Mouse (Mus musculus) hematopoietic stem cell, adult 5-6 weeks (primary cell): Measurements from ENCODE around the gene Dppa3. TPM values are rescaled to one million over a fixed set of nuclear protein-coding genes. Genes with fewer than 3 reads are reported as not detected.
"Not testable (repeated sequence)": the region's sequence is repeated elsewhere in the genome, so short reads cannot be mapped to it uniquely, and the experiment has no call there.

Source experiments
- ATAC-seq, 2 experiments: fragments of 125-278 bp in 1 of 2; replicated peaks in 1 of 2; 2 replicates each; pipeline ENCODE4 v1.8.0; 2016 to 2017; ENCODE audit warnings: inconsistent platforms in 2 of 2, mild to moderate bottlenecking in 2 of 2, moderate number of reproducible peaks in 2 of 2, low read depth in 1 of 2, moderate TSS enrichment in 1 of 2; ENCODE audit not compliant: low FRiP score in 2 of 2, poor library complexity in 2 of 2, severe bottlenecking in 2 of 2, insufficient read depth in 1 of 2, low TSS enrichment in 1 of 2
- total RNA-seq: library from RNA; stranded (forward); fragments of 172-1452, 232-1000 nt; gene quantifications from 2 replicates; pipeline ENCODE4 v1.2.3, GENCODE M21; 2017

Dppa3 gene
- total RNA-seq, 1 experiment from 2014 or later = not detected

DNA sequence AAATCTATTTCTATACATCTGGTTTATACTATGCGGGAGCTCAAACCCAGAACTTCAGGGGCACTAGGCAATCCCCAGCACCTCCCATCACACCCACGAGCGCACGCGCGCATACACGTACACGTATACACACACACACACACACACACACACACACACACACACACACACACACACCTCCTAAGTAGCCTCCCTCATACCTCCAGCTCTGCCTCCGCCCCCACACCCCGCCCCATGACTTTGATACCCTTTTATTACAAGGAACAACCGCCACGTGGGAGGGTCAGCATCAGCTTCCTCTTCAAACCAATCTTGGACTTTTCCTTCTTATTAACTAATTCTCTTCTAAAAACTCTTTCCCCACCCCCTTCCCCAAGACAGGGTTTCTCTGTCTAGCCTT lies 18.5 kb upstream of the Dppa3 start:
- no peak for ATAC-seq

DNA sequence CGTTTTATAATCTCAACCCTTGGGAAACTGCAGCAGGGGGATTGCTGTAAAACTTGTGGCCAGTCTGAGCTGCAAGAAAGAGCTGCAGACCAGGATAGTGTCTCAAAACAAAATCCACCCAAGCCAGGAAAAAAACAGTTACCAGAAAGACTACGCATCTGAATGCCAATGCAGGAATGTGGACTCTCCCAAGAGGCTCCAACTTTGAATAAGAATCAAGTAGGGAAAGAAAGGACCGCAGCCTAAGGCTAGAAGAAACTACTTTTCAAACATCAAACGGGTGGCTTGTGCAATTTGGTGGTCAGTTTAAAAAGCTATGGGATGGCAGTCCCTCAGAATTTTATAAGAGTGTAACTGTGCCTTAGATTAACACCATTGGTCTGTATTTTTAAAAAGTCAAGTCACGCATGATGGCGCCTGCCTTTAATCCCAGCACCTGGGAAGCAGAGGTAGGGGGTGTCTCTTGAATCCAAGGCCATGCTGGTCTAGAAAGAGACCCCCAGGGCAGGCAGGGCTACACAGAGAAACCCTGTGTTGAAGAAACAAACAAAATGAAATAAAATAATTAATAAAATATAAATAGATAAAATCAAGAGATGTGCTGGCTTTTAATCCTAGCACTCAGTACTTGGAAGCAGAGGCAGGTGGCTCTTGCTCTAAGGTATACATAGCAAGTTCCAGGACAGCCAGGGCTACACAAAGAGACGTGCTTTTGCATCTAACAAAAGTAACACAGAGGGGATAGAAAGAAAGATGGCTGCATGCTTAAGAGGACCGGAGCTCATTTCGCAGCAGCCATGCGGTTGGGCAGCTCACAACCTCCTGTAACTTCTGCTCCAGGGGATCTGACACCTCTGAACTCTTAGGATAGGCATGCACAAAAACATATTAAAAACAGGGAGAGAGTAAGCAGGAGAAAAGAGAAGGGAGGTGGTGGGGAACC lies 17.5 kb upstream of the Dppa3 start:
- ATAC-seq = no peak

DNA sequence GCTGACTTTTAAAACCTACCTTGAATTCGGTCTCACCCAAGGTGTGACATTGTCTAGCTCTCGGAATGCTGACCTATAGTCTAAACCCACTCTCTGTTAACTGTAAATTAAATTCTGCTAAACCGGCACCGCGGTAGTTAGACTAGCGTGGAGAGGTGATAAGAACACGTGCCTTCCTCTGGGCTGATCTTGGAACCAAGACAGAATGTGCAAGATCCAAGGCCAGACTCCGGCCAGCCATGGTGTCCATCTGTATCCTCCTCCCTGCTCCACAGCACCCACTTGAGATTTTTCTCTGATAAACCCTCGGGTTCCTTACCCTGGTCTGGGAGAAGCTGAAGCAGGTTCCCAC lies 16.9 kb upstream of the Dppa3 start:
- no peak for ATAC-seq

DNA sequence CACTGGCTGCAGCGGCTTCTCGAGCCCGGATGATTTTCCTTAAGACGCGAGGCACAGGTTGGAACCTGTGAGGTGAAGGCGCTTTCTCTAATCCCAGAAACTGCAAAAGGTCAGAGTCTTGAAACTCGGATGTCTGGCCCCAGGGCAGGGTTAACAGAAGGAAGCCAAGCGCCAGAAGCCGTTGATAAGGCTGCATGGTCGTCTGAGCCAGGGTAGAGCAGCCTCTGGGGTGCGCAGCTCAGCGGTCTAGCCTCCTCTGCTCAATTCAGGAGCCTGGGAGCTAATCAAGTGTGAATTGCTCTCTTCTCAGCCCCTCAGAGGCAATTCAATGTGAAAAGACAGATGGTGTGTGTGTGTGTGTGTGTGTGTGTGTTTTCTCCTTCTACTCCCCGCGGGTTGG lies 16.4 kb upstream of the Dppa3 start, which contains the start of gene Gdf3:
Gene Gdf3 (minus strand): TSS at position 317 of the 400 bp plus-strand sequence.
- peak; percentile 47 to 72; a peak in 3 of 4 replicates for ATAC-seq

DNA sequence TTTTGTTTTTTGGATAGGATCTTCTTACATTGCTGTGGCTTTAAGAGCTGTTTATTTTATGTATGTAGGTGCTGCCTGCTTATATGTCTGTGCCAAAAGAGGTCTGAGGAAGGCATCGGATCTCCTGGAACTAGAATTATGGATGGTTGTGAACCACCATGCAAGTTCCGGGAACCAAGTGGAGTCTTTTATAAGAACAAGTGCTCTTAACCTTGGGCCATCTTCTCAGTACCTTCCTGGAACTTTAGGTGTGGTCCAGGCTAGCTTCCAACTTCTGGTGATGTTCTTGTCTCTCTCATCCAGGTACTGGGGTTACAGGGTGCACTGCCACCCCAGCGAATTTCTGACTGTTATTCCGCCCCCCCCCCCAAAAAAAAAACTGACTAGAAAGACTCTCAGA lies 13.8 kb upstream of the Dppa3 start:
- no peak for ATAC-seq

DNA sequence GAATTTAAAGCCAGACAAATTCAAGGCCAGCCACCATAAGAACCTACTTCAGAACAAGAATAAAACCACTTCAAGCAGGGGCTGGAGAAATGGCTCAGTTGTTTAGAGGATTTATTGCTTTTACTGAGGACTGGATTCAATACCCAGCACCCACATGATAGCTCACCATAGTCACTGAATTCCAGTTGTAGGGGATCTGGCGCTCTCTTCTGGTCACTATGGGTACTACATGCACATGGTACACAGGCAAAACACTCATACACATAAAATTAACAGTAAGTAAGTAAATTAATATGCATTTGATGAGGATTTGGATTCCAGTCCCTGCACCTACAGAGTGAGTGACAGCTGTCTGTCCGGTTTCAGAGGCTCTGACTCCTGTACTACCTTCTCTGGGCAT lies 12.2 kb upstream of the Dppa3 start:
- ATAC-seq = no peak

DNA sequence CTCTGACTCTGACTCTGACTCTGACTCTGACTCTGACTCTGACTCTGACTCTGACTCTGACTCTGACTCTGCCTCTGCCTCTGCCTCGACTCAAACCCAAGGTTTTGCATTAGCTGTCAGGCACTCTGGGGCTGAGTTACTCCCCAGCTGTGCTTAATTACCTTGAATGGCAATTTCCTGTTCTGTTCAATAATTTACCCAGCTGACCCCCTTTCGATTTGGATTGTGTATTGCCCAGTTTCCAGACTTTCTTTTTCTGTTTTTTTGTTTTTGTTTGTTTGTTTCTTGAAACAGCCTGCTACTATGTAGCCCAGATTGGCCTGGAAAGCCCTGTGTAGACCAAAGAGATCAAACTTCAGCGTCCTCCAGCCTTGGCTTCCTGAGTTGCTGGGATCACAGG lies 10.2 kb upstream of the Dppa3 start:
- no peak for ATAC-seq

DNA sequence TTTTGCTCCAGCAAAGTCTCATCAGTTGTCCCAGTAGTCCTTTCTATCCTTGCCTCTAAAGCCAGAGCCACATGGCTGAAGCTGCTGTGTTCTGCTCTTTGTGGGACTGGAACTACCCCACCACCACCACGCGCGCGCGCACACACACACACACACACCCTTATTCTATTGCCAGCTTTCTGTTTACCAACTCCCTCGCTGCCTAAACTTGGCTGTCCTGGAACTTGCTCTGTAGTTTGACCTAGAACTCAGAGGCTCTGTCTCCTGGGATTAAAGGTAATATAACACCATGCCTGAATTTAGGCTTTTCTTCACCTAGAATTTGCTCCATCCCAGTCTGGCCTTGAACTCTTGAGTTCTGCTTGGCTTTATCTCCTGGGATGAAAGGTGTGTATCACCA lies 5.1 kb upstream of the Dppa3 start:
- no peak for ATAC-seq

DNA sequence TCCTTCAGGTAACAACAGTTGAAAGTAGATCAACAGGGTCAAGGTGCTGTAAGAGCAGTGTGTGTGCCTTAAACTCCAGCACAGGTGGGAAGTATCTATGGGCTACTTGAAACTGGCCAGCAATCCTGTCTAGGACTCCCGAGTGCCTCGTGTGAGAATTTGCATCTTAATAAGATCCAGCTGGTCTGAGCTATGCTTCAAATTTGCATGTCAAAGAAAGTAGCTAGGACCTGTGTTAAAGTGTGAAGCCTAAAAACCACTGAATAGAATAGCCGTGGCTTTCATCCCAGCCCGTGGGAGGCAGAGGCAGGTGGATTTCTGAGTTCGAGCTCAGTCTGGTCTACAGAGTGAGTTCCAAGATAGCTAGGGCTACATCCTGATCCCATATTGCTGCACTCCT lies 1.7 kb upstream of the Dppa3 start:
- ATAC-seq = no peak

DNA sequence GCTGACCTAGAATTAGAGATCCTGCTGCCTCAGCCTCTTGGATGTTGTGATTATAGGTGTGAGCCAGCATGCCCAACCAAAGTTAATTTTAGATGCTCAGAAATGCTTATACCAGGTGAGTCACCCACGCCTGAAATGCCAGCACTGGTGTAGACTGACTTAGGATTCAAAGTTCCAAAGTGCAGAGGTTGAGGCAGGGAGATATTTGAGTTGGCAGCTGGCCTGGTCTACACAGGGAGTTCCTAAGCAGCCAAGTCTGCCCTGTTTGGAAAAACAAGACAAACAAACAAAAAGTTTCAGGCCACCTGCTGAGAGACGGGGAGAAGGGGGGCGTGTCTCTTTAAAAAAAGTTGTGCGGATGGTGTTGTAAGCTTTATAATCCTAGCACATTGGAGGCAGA lies 1.1 kb upstream of the Dppa3 start:
- ATAC-seq = no peak

DNA sequence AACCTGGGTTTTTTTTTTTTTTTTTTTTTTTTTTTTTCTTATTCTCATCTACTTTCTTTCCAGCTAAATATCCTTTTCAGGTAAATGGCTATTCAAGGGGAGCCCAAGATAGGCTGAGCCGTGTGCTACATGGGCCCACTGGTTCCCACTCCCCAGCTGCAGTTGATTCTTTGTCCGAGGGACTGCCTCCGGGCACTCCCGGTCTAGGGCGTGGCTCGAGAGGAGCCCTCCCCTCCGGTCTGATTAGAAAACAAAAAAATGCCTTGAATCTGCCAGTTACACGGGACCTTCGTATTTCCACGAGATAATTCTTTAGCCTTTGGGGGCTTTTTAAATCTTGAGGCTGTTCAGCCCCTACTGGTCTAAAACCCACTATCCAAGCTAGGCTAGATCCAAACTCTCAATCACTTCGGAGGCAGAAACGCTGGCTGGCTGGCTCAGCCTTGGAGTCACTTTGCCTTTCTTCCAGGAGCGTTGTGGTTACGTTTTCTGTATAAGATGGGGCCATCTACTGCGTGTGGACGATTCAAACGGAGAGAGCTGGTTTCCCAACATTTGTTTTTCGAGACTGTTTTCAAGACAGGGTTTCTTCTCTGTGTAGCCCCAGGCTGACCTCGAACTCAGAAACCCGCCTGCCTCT lies 1.4 kb downstream of the Dppa3 start:
- ATAC-seq = peak; percentile 70 to 76; a peak in 3 of 4 replicates

DNA sequence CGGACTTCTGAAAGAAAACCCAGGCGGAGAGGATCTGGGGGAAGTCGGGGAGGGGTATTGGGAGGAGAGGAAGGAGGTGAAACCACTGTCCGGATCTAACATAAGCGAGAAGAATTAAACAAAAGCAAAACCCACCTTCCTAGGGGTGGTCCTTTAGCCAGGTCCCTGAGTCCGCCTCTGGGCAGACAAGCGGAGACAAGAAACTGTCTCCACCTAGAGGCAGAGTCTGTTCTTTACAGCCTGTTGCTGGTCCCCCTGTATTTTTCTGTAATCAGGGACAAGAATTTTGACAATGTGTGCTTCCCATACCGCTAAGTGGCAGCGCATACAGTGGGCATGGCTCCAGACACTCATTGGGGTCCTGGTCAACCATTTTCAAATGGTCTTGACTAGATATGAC lies 7.2 kb downstream of the Dppa3 start:
- ATAC-seq = peak; percentile 83 to 89

DNA sequence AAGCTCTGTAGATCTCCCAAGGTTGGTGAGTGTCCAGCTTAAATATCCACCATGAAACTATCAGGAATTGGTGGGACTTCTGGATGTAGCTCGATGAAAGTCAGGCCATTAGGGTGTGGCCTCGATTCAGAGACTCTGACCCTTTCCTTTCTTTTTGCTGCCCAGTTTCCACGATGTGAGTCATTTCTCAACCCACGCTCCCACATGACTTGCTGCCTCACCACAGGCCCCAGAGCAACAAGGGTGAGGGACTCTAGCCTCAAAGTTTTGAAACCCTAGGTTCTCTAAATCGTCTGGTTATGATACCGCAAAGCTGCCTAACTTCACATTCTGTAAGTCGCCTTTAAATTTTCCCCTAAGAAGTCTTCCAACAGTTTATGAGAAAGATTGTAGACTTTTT lies 9.1 kb downstream of the Dppa3 start:
- ATAC-seq = peak; percentile 60 to 80; a peak in 2 of 4 replicates

DNA sequence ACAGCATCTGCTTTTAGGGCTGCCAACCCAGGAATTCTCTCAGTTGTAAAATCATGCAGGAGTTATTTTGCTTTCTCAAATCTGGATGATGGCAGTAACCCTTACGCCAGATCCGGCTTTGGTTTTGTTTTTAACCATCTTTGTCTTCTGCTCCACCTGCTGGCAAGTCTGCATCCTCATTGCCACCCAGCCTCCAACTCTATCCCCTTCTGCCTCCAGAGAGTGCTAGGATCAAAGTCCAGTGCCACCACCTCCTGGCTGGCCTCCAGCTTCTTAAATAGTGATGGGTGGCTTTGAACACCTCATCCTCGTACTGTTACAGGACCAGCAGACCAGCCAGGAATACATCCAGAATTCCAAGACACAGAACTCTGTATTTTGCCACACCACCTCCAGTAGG lies 10.5 kb downstream of the Dppa3 start:
- no peak for ATAC-seq

DNA sequence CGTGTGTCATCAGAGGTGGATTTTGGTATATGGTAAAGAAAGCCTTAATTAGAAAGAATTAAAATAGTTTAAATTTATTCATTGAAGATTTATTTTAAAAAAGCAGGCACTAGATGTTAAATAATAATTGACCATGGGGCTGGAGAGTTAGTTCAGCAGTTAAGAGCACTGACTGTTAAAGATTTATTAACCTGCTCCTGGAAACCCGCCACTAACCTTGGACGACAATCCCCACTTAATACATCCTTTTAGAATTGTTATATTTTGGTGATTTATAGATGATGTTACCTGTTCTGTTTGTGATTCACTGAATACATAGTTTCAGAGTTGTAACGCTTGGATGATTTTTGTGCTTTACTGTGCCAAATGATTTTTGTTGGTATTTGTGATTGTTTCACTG lies 11.4 kb downstream of the Dppa3 start:
- not testable (repeated sequence) for ATAC-seq

DNA sequence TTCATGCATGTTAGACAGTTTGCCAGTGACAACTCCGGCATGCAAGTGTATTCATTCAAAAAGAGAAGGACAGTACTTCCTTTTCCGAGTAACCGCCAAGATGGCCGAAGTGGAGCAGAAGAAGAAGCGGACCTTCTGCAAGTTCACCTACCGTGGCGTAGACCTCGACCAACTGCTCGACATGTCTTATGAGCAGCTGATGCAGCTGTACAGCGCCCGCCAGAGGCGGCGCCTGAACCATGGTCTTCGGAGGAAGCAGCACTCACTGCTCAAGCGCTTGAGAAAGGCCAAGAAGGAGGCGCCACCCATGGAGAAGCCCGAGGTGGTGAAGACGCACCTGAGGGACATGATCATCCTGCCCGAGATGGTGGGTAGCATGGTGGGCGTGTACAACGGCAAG lies 18.0 kb downstream of the Dppa3 start:
- not testable (repeated sequence) for ATAC-seq

DNA sequence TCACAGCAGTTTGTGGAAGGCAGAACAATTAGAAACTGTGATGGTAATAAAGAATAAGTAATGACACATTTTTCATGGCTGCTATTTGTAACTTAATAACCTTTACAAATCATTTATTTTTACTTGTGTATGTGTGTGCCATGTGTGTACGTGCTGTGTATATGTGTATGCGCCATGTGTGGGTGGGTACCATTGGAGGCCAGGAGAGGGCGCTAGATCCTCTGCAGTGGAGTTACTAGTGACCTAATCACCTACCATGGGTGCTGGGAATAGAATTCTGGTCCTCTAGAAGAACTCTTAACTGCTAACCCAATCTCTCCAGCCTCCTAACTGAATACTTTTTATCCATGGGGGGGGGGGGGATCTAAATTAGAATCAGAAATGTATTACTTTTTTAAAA lies 23.7 kb downstream of the Dppa3 start:
- ATAC-seq = no peak

DNA sequence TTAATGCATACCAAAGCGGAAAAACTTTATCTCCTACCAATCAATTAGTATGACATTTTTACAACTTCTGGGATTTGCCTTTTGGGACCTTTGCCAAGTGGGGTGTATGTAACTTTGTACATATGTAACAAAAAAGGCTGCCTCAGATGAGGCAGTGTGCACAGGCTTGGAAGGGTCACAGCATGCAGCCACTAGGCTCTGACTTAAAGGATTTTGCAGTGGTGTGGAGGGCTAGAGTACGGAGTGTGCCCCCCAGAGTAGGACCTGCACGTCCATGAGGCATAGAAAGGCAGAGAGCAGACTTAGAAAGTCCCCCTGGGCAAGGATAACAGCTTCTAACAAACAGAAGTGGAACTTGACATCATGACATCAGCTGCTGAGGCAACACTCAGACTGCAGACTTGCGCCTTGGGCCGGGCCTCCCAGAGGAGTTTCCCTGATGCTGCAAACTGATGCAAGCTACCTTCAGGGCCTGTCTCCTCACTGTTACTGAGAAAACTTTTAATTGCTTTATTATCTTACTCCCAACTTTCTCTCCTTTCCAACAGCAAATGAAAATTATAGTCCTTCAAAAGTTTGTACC lies 24.3 kb downstream of the Dppa3 start:
- ATAC-seq = no peak
